Mouse (Mus musculus) fat pad, adult 2 months (tissue): ENCODE data around the gene Tmem232.
"Not testable (repeated sequence)": the region's sequence is repeated elsewhere in the genome, so short reads cannot be mapped to it uniquely, and the experiment has no call there.

Source experiments
- DNase-seq: peaks from one replicate; pipeline ENCODE4 v3.0.0-alpha.2; 2011; ENCODE audit warnings: low read depth, low spot score; ENCODE audit errors: extremely low read depth

The Tmem232 gene

GRCm38 (mm10) chr17:65540441-65541272, at the start of gene Tmem232:
Gene Tmem232, minus strand, starts transcription at chr17:65540782.
- DNase-seq = no peak

GRCm38 (mm10) chr17:65586892-65587291, 46.3 kb upstream of the Tmem232 start:
- DNase-seq = no peak

- no peak for DNase-seq
These were observed 40.9 kb upstream of the Tmem232 start for GRCm38 (mm10) chr17:65581440-65581839.

- no peak for DNase-seq
These were observed 39.2 kb upstream of the Tmem232 start for GRCm38 (mm10) chr17:65579766-65580165.

- DNase-seq = no peak
These were observed 34.8 kb upstream of the Tmem232 start for GRCm38 (mm10) chr17:65575339-65575738.

- DNase-seq = no peak
These were observed 34.3 kb upstream of the Tmem232 start for GRCm38 (mm10) chr17:65574850-65575249.

- no peak for DNase-seq
These were observed 31.3 kb upstream of the Tmem232 start for GRCm38 (mm10) chr17:65571866-65572265.

GRCm38 (mm10) chr17:65571466-65571865, 30.9 kb upstream of the Tmem232 start:
- DNase-seq = no peak

GRCm38 (mm10) chr17:65564189-65564588, 23.6 kb upstream of the Tmem232 start:
- DNase-seq = no peak

GRCm38 (mm10) chr17:65563345-65563744, 22.8 kb upstream of the Tmem232 start:
- DNase-seq = no peak

GRCm38 (mm10) chr17:65562761-65563160, 22.2 kb upstream of the Tmem232 start:
- DNase-seq = no peak

- no peak for DNase-seq
These were observed 20.9 kb upstream of the Tmem232 start for GRCm38 (mm10) chr17:65561361-65562015.

GRCm38 (mm10) chr17:65559273-65559672, 18.7 kb upstream of the Tmem232 start:
- no peak for DNase-seq

- DNase-seq = no peak
These were observed 18.2 kb upstream of the Tmem232 start for GRCm38 (mm10) chr17:65558788-65559187.

- no peak for DNase-seq
These were observed 17.6 kb upstream of the Tmem232 start for GRCm38 (mm10) chr17:65558217-65558616.

- DNase-seq = no peak
These were observed 16.6 kb upstream of the Tmem232 start for GRCm38 (mm10) chr17:65557212-65557611.

- no peak for DNase-seq
These were observed 16.2 kb upstream of the Tmem232 start for GRCm38 (mm10) chr17:65556798-65557197.

- no peak for DNase-seq
These were observed 11.9 kb upstream of the Tmem232 start for GRCm38 (mm10) chr17:65552426-65552997.

- no peak for DNase-seq
These were observed 9.8 kb upstream of the Tmem232 start for GRCm38 (mm10) chr17:65550357-65550756.

- peak; percentile 16 for DNase-seq
These were observed 8.2 kb upstream of the Tmem232 start for GRCm38 (mm10) chr17:65548698-65549365.

GRCm38 (mm10) chr17:65546221-65546620, 5.6 kb upstream of the Tmem232 start:
- DNase-seq = not testable (repeated sequence)
